ENCODE assay signal across 9 mouse cellular contexts in the genomic region with DNA sequence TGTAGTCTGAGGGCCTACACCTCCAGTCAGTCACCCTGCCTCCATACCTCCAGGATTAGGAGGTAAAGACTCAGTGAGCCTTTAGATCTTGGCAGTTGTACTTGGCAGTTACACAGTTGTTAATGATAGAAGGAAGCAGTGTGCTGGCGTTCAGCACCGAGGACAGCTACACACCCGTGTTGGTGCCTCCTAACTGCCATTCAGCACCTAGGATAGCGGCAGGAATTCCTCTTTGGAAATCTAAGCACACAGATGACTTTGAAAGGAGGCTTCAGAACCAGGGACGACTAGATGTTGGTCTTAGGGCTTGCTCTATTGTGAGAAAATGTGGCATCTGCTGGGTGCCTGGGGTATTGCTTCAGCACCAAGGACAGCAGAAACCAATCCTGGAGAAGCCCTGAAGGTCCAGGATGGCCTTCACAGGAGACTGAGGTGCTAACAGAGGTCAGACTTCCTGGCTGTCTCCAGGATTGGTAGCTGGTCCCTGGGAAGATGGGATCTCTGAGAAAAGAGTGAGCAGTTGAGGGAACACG. TPM values are rescaled to one million over a fixed set of nuclear protein-coding genes. Genes with fewer than 3 reads are reported as not detected.
DNase-seq lines count a peak whose midpoint lies in the region; ATAC-seq and TF ChIP-seq lines count a peak whose summit lies in the region.
"Had no signal": no experiment of that assay in that cellular context is flagged by ENCODE, and none has a peak within 500 bp of the region (broad histone marks: within the 10 kb centered on the region; RNA-seq: fewer than 3 reads in every experiment).

No protein-coding gene starts in this region.

- WGBS in lung, embryonic 16.5 days: 15% methylated on average over 6 of the region's 6 CpGs

- peaks cover 33% of the 10 kb centered on the region for H3K36me3 ChIP-seq in lung, embryonic 16.5 days (ENCODE audit: control insufficient read depth, insufficient read depth, low read length)
- peaks cover 5% of the 10 kb centered on the region for H3K36me3 ChIP-seq in testis, adult 2 months (ENCODE audit: control insufficient read depth, insufficient read depth, low read length)

- ATAC-seq in lung, embryonic 16.5 days (ENCODE audit: low read depth): peak; percentile 43; the same call in 1 of the 2 replicates

- 0 out of 2 replicates have a peak, but pooled peaks have one; percentile 21 for TF ChIP-seq POLR2A in testis, adult 2 months (IDR thresholded peaks at IDR 0.05; ENCODE audit: control insufficient read depth, low read depth, low read length)

- no peaks in the 10 kb centered on the region for H3K4me1 ChIP-seq in lung, embryonic 16.5 days (replicated peaks; ENCODE audit: control insufficient read depth, insufficient read depth, low read length)
- H3K4me1 ChIP-seq in testis, adult 2 months (ENCODE audit: control insufficient read depth, insufficient read depth, low read length): peaks cover 9% of the 10 kb centered on the region
- H3K4me1 ChIP-seq: neural tube, embryonic 13.5 days had no signal

- no peak overlapping the region for H3K4me3 ChIP-seq in lung, embryonic 16.5 days (ENCODE audit: low read length)
- H3K4me3 ChIP-seq in testis, adult 2 months (ENCODE audit: control insufficient read depth, low read depth, low read length): no peak overlapping the region
- H3K4me3 ChIP-seq: neural tube, embryonic 13.5 days had no signal

- H3K27ac ChIP-seq in lung, embryonic 16.5 days (ENCODE audit: low read length): no peak overlapping the region
- peak overlapping the region; percentile 84 for H3K27ac ChIP-seq in testis, adult 2 months (ENCODE audit: control insufficient read depth, insufficient read depth, low read depth, low read length)
- H3K27ac ChIP-seq: neural tube, embryonic 13.5 days had no signal

- no peak for TF ChIP-seq CTCF in testis, adult 2 months (IDR thresholded peaks at IDR 0.05; ENCODE audit: control insufficient read depth, insufficient read depth, insufficient replicate concordance, low read depth, low read length)

- peak; percentile 55 for DNase-seq in heart, adult 8-10 months (ENCODE audit: low spot score)
- DNase-seq in heart, adult 11 months: no peak
- peak; percentile 58 for DNase-seq in Muller cell, postnatal 12 days (ENCODE audit: inconsistent ontology term)
- peak; percentile 75 for DNase-seq in embryo, embryonic 9.5 days (ENCODE audit: extremely low spot score)
- DNase-seq in kidney, adult 11 months: peak; percentile 37
- DNase-seq in natural killer cell, adult 2 months (ENCODE audit: low spot score in 2 of 2): no peak

- H3K9ac ChIP-seq in lung, embryonic 16.5 days (ENCODE audit: low read length): no peak overlapping the region
- H3K9ac ChIP-seq: neural tube, embryonic 13.5 days had no signal

- H3K9me3 ChIP-seq in lung, embryonic 16.5 days (ENCODE audit: control insufficient read depth, low read length): no peaks in the 10 kb centered on the region
- H3K9me3 ChIP-seq: neural tube, embryonic 13.5 days had no signal

- H3K4me2 ChIP-seq in lung, embryonic 16.5 days (ENCODE audit: low read depth, low read length): no peak overlapping the region
- H3K4me2 ChIP-seq: neural tube, embryonic 13.5 days had no signal

- no peaks in the 10 kb centered on the region for H3K27me3 ChIP-seq in lung, embryonic 16.5 days (ENCODE audit: control insufficient read depth, insufficient read depth, low read depth, low read length)
- H3K27me3 ChIP-seq in testis, adult 2 months (ENCODE audit: control insufficient read depth, insufficient read depth, low read length): no peaks in the 10 kb centered on the region
- H3K27me3 ChIP-seq: neural tube, embryonic 13.5 days had no signal

RNA-seq across cellular contexts. Expression of gene Zfp473, which starts 19.3 kb away (rescaled TPM):
- under 1 TPM in 2 of 4 experiments, not detected in 2; 0.06 to 0.09 TPM for total RNA-seq in heart, adult 8-10 months (2022)
- 2.0 TPM in 2 replicates for polyA plus RNA-seq in lung, embryonic 16.5 days (2015; fragmentation: Nextera tagmentation; extraction: Ambion mirVana)
- 1.6 and 1.9 TPM in 2 replicates for polyA plus RNA-seq in testis, adult 2 months (2012; rRNA removed)

RNA-seq across cellular contexts. Expression of gene Vrk3, which starts 21.9 kb away (rescaled TPM):
- total RNA-seq in heart, adult 8-10 months (2022): 10 to 100 TPM; 23.5 to 29.3 (median 27.3) TPM
- polyA plus RNA-seq in lung, embryonic 16.5 days (2015; fragmentation: Nextera tagmentation; extraction: Ambion mirVana): 46.9 and 53.0 TPM in 2 replicates
- 131 and 149 TPM in 2 replicates for polyA plus RNA-seq in testis, adult 2 months (2012; rRNA removed)

RNA-seq across cellular contexts. Expression of gene Nup62, which starts 45.8 kb away (rescaled TPM):
- 10 to 100 TPM; 18.7 to 32.3 (median 24.4) TPM for total RNA-seq in heart, adult 8-10 months (2022)
- 88.6 and 98.6 TPM in 2 replicates for polyA plus RNA-seq in lung, embryonic 16.5 days (2015; fragmentation: Nextera tagmentation; extraction: Ambion mirVana)
- polyA plus RNA-seq in testis, adult 2 months (2012; rRNA removed): 181 and 183 TPM in 2 replicates

RNA-seq across cellular contexts. Expression of gene Il4i1, which starts 46.1 kb away (rescaled TPM):
- 1 to 10 TPM in 2 of 4 experiments, under 1 TPM in 2; 0.35 to 1.2 (median 0.88) TPM for total RNA-seq in heart, adult 8-10 months (2022)
- 1.4 and 1.7 TPM in 2 replicates for polyA plus RNA-seq in lung, embryonic 16.5 days (2015; fragmentation: Nextera tagmentation; extraction: Ambion mirVana)
- polyA plus RNA-seq in testis, adult 2 months (2012; rRNA removed): 97.2 and 97.6 TPM in 2 replicates

RNA-seq across cellular contexts. Expression of gene Atf5, which starts 46.3 kb away (rescaled TPM):
- 10 to 100 TPM; 55.1 to 71.1 (median 64.7) TPM for total RNA-seq in heart, adult 8-10 months (2022)
- 3.3 and 3.5 TPM in 2 replicates for polyA plus RNA-seq in lung, embryonic 16.5 days (2015; fragmentation: Nextera tagmentation; extraction: Ambion mirVana)
- polyA plus RNA-seq in testis, adult 2 months (2012; rRNA removed): 21.6 TPM in 2 replicates

Comparison
In these comparisons a context has a peak if more than half of its experiments do, and no peak if none do; other contexts are left out.
1. DNase-seq: peak in heart, adult 8-10 months (single experiment), Muller cell, postnatal 12 days (single experiment), embryo, embryonic 9.5 days (single experiment) and kidney, adult 11 months (single experiment); none in heart, adult 11 months (single experiment) and natural killer cell, adult 2 months (0 of 2).